Mouse (Mus musculus) forebrain, embryonic 13.5 days (tissue): ENCODE results near the gene Fau. TPM values are rescaled to one million over a fixed set of nuclear protein-coding genes. Genes with fewer than 3 reads are reported as not detected.

Experiments
- ATAC-seq: fragments of 200-750 bp; cut with Nextera tagmentation; 2 replicates; pipeline ENCODE4 v1.8.0; 2017
- H3K27ac ChIP-seq: fragments of 300-500 bp; sonication (generic); 2 replicates; pipeline ENCODE4 v1.5.1; 2015; ENCODE audit warnings: inconsistent platforms, mild to moderate bottlenecking, moderate library complexity
- H3K27me3 ChIP-seq: fragments of 300-500 bp; sonication (generic); 2 replicates; pipeline ENCODE4 v1.6.1; 2015; ENCODE audit warnings: mild to moderate bottlenecking, inconsistent platforms
- H3K36me3 ChIP-seq: fragments of 300-500 bp; sonication (generic); 2 replicates; pipeline ENCODE4 v1.6.1; 2015; ENCODE audit warnings: mild to moderate bottlenecking, inconsistent platforms; ENCODE audit not compliant: poor library complexity, severe bottlenecking
- H3K4me1 ChIP-seq: fragments of 300-500 bp; sonication (generic); 2 replicates; pipeline ENCODE4 v1.6.1; 2015; ENCODE audit warnings: inconsistent platforms
- H3K4me2 ChIP-seq: fragments of 300-500 bp; sonication (generic); 2 replicates; pipeline ENCODE4 v1.6.1; 2015; ENCODE audit warnings: inconsistent platforms, mild to moderate bottlenecking, moderate library complexity
- H3K4me3 ChIP-seq: fragments of 300-500 bp; sonication (generic); 2 replicates; pipeline ENCODE4 v1.5.1; 2015; ENCODE audit warnings: mild to moderate bottlenecking, inconsistent platforms
- H3K9ac ChIP-seq: fragments of 300-500 bp; sonication (generic); 2 replicates; pipeline ENCODE4 v1.6.1; 2015; ENCODE audit warnings: mild to moderate bottlenecking, inconsistent platforms
- H3K9me3 ChIP-seq: fragments of 300-500 bp; sonication (generic); replicated peaks from 2 replicates; pipeline ENCODE4 v1.6.1; 2016; ENCODE audit warnings: inconsistent platforms
- WGBS: fragments of 180-500 bp; shearing (Covaris S2); methylation state at CpG from one replicate; pipeline ENCODE4 v1.1.7; 2015; 5-methylcytosine and 5-hydroxymethylcytosine counted together
- polyA plus RNA-seq: library from polyadenylated mRNA; unstranded; fragments of >200 nt; fragmentation: Nextera tagmentation; extraction: Ambion mirVana; gene quantifications from 2 replicates; pipeline ENCODE4 v1.2.1, GENCODE M21; 2015

The Fau gene
- polyA plus RNA-seq: 677 and 758 TPM in 2 replicates

DNA sequence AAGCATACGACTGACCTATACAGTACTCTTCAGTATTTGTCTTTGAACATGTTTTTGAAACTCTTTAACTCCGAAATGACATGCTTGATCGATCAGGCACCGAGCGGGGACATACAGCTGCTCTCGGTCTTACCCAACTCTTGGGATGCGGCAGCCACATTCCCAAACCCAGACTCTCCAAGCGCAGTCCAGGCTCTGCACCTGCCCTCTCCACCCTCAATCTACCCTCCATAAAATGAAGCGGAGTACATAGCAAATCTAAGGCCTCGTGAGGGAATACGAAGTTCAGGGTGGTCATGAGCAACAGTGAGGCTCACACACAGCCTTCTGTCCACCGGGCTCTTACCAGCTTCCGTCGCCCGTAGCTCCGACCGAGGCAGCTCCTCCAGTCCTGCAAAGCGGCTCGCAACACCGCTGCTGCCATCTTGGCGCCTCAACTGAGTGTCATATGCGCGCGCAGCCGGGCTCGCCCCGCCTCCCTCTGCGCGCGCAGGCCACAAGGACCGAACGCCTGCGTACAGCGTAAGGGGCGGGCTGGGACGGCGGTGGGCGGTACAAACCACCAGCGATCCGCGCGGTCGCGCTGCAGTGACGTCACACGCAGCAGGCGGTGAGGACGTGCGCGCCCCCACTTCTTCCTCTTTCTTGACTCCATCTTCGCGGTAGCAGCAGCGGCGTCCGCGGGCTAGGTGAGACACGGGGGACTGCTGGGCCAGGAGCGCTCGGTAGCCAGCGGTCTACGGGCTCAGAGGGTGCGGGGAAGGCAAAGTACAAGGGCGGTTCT is at the start of gene Fau, which contains the start of gene Mrpl49:
Fau (plus strand) TSS at position 532 of the 784 bp plus-strand sequence.
Mrpl49 (minus strand) TSS at position 473 of the 784 bp plus-strand sequence.
- Histone ChIP-seq H3K27me3 (no peaks in the 10 kb centered on the region), H3K4me1 (peaks cover 37% of the 10 kb centered on the region), H3K4me2 (peak within 1 kb of the TSS; percentile 86), H3K9me3 (no peaks in the 10 kb centered on the region), H3K27ac (peak within 1 kb of the TSS; percentile 70), H3K4me3 (peak within 1 kb of the TSS; percentile 87), H3K36me3 (peaks cover 52% of the 10 kb centered on the region), H3K9ac (peak within 1 kb of the TSS; percentile 95)
- peak; percentile 88 for ATAC-seq
- WGBS: under 1% methylated on average over 61 of the region's 63 CpGs

DNA sequence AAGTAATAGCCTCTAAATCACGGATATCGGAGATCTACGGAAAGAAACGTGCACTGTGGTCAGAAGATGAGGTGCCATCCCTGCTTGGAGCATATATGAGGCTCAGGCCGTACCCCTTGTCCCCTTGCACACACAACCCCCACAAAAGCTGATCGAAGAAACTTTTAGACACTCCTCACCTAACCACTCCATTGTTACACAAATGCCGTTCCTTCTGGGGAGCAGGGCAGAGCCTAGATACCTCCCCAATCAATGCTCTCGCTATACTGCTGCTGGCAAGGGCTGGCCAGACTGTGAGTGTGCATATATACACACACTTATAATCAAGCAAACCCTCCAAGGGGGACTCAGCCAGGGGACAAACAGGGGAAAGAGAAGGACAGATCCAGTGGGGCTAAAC is 48.5 kb upstream of the Fau start:
- Histone ChIP-seq H3K4me1 (no peaks in the 10 kb centered on the region), H3K27me3 (peaks cover 9% of the 10 kb centered on the region), H3K27ac (no peak overlapping the region), H3K36me3 (no peaks in the 10 kb centered on the region), H3K9me3 (no peaks in the 10 kb centered on the region), H3K4me3 (no peak overlapping the region), H3K4me2 (no peak overlapping the region), H3K9ac (no peak overlapping the region)
- ATAC-seq: no peak
- WGBS: 67% methylated on average over 8 of the region's 8 CpGs

DNA sequence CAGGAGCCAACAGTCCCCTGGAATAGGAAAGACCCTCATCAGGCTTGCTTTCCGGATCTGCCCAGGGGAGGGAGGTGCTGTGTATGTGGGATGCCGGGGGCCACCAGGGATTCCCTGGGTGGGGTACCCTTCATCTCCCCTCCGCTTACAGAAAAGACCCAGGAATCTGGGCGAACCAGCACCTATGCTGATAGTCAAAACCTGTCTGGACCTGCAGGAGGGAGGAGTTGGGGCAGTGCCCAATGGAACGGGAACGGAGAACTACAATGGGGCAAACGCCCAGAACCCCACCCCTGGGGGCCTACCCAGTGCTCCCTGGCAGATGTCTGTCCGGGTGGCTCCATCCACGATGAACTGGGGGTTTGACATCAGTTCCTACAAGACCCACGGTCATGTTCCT is 44.0 kb upstream of the Fau start:
- Histone ChIP-seq H3K27me3 (peaks cover 47% of the 10 kb centered on the region), H3K9me3 (no peaks in the 10 kb centered on the region), H3K4me1 (peaks cover 12% of the 10 kb centered on the region), H3K27ac (no peak overlapping the region), H3K36me3 (no peaks in the 10 kb centered on the region), H3K4me2 (no peak overlapping the region), H3K9ac (no peak overlapping the region), H3K4me3 (no peak overlapping the region)
- 88% methylated on average over 10 of the region's 10 CpGs for WGBS
- no peak for ATAC-seq

DNA sequence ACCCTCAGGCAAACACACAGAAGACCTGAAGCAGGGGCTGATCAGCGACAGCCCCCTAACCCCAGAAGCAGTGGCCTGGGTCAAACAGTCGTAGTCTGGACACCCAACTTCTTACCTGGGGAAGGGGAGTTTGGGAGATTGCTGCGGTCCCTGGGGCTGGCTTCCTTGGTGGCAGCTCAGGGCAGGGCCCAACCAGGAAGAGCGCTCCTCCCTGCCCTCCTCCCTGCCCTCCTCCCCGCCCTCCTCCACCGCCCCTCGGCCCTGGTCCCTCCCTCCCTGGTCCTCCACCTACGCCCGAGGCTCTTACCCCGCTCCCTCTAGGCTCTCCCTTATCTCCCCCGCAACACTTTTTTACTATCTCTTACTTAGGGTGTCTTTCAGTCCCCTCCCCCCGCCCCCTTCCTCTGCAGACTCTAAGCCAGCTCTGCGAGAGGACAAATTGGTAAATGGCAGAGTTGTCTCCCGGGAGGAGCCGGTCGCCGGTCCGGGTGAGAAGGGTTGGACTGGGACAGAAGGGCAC is 42.6 kb upstream of the Fau start:
- Histone ChIP-seq H3K27me3 (peaks cover 47% of the 10 kb centered on the region), H3K9ac (peak overlapping the region; percentile 73), H3K9me3 (no peaks in the 10 kb centered on the region), H3K4me2 (peak overlapping the region; percentile 82), H3K36me3 (no peaks in the 10 kb centered on the region), H3K27ac (no peak overlapping the region), H3K4me1 (peaks cover 12% of the 10 kb centered on the region), H3K4me3 (peak overlapping the region; percentile 45)
- ATAC-seq: no peak; the same call in 1 of the 2 replicates
- WGBS: 4% methylated on average over 18 of the region's 18 CpGs

DNA sequence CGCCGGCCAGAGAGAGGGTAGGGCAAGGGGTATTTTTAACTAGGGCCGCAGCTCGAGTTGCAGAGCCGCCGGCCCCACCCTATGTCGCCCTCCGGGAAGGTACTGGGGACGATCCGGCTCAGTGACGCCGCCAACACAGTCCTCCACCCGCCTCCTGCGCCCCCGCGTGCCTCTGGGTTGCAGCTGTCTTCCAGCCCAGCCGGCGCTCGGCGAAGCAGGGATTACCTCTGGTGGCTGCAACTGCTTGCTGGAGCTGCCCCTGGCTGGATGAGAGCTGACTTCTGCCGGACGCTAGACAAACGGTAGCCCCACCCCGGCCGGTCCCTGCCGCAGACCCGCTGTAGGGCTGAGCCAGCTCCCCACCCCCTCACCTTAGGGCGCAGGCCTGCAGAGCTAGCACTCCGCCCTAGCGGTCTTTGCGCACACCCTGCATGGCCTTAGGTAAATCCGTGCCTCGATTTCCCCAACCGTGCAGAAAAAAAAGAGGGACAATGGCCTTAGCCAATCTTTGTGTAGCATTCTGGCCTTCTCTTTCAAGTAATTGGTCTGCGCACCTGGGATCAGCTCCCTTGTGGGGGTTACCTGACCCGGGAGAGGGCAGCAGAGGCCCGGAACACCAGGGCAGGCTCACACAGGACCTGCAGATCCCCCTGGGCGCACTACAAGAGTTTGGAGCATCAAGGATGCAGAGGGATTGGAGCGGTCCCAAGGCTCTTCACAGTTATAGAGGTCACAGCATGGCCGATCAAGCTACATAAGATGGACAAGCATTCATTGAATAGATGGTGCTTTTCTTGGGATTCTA is 41.9 kb upstream of the Fau start, which contains the start of gene Capn1:
Capn1 (minus strand) TSS at position 387 of the 805 bp plus-strand sequence.
- WGBS: 2% methylated on average over 40 of the region's 40 CpGs
- H3K9ac ChIP-seq: peak within 1 kb of the TSS; percentile 73
- peak; percentile 69; the same call in 1 of the 2 replicates for ATAC-seq
- no peaks in the 10 kb centered on the region for H3K9me3 ChIP-seq
- H3K4me2 ChIP-seq: peak within 1 kb of the TSS; percentile 82
- H3K27me3 ChIP-seq: peaks cover 47% of the 10 kb centered on the region
- H3K4me1 ChIP-seq: peaks cover 12% of the 10 kb centered on the region
- H3K4me3 ChIP-seq: peak within 1 kb of the TSS; percentile 45
- no peak within 1 kb of the TSS for H3K27ac ChIP-seq
- H3K36me3 ChIP-seq: no peaks in the 10 kb centered on the region

DNA sequence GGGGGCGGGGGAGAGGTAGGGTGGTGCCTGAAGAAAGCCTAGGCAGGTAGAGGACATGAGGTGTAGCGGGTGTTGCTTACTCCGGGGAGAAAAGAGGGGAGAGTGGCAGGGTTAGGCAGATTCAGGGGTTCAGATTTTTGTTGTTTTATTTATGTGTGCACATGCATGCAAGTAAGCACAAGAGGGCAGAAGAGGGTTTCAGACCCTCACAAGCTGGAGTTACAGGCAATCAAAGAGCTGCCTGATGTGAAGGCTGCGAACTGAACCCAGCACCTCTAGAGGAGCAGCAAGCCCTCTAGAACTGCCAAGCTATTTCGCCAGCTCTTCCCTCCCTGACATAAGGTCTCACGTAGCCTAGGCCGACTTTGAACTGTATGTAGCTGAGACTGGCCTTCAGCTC is 41.1 kb upstream of the Fau start:
- no peak overlapping the region for H3K4me3 ChIP-seq
- 41% methylated on average over 7 of the region's 7 CpGs for WGBS
- H3K27me3 ChIP-seq: peaks cover 47% of the 10 kb centered on the region
- H3K4me2 ChIP-seq: no peak overlapping the region
- no peak overlapping the region for H3K9ac ChIP-seq
- H3K9me3 ChIP-seq: no peaks in the 10 kb centered on the region
- H3K4me1 ChIP-seq: peaks cover 12% of the 10 kb centered on the region
- no peak overlapping the region for H3K27ac ChIP-seq
- ATAC-seq: no peak
- H3K36me3 ChIP-seq: no peaks in the 10 kb centered on the region

DNA sequence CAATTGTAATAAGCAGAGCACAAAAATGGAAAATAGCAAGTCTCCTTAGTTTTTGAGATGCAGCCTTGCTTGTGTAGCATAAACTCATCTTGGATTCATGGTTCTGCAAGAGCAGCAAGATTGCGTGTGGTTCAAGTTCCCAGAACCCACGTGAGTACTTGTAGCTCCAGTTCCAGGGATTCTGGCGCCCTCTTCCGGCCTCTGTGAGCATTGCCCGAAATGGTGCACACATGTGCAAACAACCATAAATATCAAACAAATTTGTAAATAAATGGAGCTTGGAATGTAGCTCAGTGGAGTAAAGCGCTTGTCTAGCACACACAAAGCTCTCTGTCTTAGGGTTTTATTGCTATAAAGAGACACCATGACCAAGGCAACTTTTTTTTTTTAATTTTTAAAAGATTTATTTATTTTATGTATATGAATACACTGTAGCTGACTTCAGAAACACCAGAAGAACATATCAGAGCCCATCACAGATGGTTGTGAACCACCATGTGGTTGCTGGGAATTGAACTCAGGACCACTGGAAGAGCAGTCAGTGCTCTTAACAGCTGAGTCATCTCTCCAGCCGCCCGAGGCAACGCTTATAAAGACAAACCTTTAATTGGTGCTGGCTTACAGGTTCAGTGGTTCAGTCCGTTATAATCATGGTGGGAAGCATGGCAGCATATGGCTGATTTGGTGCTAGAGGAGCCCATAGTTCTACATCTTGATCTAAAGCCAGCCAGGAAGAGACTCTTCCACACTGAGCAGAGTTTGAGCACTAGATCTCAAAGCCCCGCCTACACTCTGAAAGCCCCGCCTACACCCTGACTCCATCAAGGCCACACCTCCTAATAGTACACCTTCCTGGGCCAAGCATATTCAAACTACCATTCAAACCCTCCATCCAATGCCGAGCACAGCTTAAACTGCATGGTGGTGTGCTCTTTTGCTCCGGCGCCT is 39.2 kb upstream of the Fau start:
- Histone ChIP-seq H3K4me1 (peaks cover 12% of the 10 kb centered on the region), H3K27ac (no peak overlapping the region), H3K36me3 (no peaks in the 10 kb centered on the region), H3K9me3 (no peaks in the 10 kb centered on the region), H3K27me3 (peaks cover 44% of the 10 kb centered on the region), H3K4me3 (no peak overlapping the region), H3K9ac (0 out of 2 replicates have a peak overlapping the region, but pooled peaks have one; percentile 21), H3K4me2 (no peak overlapping the region)
- WGBS: 28% methylated on average over 15 of the region's 15 CpGs
- ATAC-seq: no peak

DNA sequence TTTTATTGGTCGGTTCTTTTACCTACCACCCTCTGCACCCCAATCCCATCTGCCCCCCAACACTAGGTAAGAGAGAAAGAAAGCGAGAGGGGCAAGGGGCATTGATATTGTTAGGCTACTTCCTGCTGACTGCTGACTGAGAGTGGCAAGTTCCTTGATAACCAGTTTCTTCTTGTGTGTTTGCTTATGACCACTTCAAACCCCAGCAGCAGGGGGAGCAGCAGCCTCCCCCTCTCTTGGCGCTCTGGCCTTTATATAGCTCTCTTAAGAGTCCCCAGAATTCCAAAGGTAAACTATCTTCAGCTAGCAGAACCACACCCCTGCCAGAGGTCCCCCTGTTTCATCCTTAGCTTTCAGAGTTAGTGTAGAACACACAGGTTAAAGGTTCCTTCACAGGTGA is 37.4 kb upstream of the Fau start:
- Histone ChIP-seq H3K36me3 (no peaks in the 10 kb centered on the region), H3K9me3 (no peaks in the 10 kb centered on the region), H3K9ac (no peak overlapping the region), H3K27me3 (peaks cover 26% of the 10 kb centered on the region), H3K4me2 (no peak overlapping the region), H3K27ac (no peak overlapping the region), H3K4me3 (no peak overlapping the region), H3K4me1 (peaks cover 7% of the 10 kb centered on the region)
- ATAC-seq: no peak
- 61% methylated on average over 3 of the region's 3 CpGs for WGBS

DNA sequence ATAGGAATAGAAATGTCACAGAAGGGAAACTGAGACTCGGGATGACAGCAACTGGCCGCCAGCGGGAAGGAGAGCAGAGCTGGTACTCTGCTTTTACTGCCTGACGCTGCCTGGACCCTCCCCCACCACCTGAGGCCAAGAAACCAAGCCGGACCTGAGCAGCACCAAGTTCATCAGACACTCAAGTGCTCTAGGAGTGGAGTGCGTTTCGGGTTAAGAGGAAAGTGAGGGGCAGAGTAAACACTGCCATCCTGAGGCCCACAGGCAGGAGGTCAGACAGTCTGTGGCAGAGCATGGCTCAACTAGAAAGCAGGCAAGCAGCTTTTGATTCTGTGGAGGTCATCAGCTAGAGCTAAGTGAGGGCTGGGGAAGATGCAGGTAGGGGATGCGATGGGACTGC is 34.6 kb upstream of the Fau start:
- Histone ChIP-seq H3K9me3 (no peaks in the 10 kb centered on the region), H3K4me3 (no peak overlapping the region), H3K36me3 (no peaks in the 10 kb centered on the region), H3K9ac (no peak overlapping the region), H3K27ac (no peak overlapping the region), H3K4me1 (no peaks in the 10 kb centered on the region), H3K27me3 (no peaks in the 10 kb centered on the region), H3K4me2 (no peak overlapping the region)
- ATAC-seq: no peak
- WGBS: 66% methylated on average over 8 of the region's 8 CpGs

DNA sequence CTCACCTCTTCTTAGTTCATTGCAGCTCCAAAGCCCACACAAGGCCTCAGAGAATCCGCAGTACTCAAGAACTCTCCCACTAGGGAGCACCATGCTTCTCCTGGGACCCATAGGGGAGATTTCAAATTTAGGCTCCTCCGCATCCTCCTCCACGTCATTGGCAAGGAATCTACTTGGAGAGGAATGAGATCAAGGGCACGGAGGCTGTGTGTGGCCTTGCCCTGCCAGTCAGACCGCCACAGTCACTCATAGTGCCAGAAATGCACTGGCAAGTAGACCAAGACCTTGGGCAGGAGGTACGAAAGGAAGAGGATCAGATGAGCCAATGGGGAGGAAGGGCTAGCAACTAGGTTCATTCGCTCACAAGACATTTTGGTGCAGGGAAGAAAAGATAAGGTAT is 33.7 kb upstream of the Fau start:
- Histone ChIP-seq H3K9ac (no peak overlapping the region), H3K36me3 (no peaks in the 10 kb centered on the region), H3K27me3 (no peaks in the 10 kb centered on the region), H3K4me2 (no peak overlapping the region), H3K9me3 (no peaks in the 10 kb centered on the region), H3K4me1 (no peaks in the 10 kb centered on the region), H3K4me3 (no peak overlapping the region), H3K27ac (no peak overlapping the region)
- 86% methylated on average over 7 of the region's 7 CpGs for WGBS
- no peak for ATAC-seq

DNA sequence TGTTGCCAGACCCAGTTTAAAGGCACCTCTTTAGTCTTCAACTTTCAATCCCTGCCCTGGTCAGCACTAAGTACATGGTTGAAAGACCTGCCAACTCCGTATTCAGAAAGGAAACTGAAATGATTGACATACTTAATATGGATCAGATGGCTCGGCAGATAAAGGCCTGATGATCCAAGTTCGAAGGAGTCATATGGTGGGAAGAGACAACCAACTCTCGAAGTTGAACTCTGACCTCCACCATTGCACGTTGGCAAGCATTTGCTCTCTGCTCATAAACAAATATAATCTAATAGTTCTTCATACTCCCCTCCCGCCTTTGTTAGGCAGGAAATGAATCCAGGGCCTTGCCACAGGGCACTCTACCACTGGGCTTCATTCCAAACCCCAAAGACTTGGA is 28.7 kb upstream of the Fau start:
- Histone ChIP-seq H3K27me3 (no peaks in the 10 kb centered on the region), H3K4me3 (no peak overlapping the region), H3K27ac (no peak overlapping the region), H3K9me3 (no peaks in the 10 kb centered on the region), H3K4me2 (no peak overlapping the region), H3K9ac (no peak overlapping the region), H3K36me3 (no peaks in the 10 kb centered on the region), H3K4me1 (no peaks in the 10 kb centered on the region)
- no peak for ATAC-seq
- WGBS: 88% methylated on average over 6 of the region's 6 CpGs
